Mouse (Mus musculus) myocyte (in vitro differentiated cells): Measurements from ENCODE around the gene Alk. TPM values are rescaled to one million over a fixed set of nuclear protein-coding genes. Genes with fewer than 3 reads are reported as not detected.

Experiments
- H3K27me3 ChIP-seq: one replicate; pipeline ENCODE4 v1.6.1; 2011; ENCODE audit not compliant: control insufficient read depth, insufficient read depth, insufficient read length
- H3K36me3 ChIP-seq: one replicate; pipeline ENCODE4 v1.6.1; 2011; ENCODE audit not compliant: control insufficient read depth, insufficient read depth
- H3K4me2 ChIP-seq: one replicate; pipeline ENCODE4 v1.6.1; 2011; ENCODE audit warnings: low read depth, control low read depth
- H3K4me3 ChIP-seq: one replicate; pipeline ENCODE4 v1.5.1; 2011; ENCODE audit warnings: mild to moderate bottlenecking, control low read depth, moderate library complexity
- H3K79me2 ChIP-seq: one replicate; pipeline ENCODE4 v1.6.1; 2011; ENCODE audit not compliant: control insufficient read depth, insufficient read depth
- H3ac ChIP-seq: one replicate; pipeline ENCODE4 v1.6.1; 2011; ENCODE audit not compliant: control insufficient read depth, insufficient read length
- CEBPB ChIP-seq: IDR thresholded peaks from 2 replicates; pipeline ENCODE4 v1.6.1; 2011; ENCODE audit warnings: mild to moderate bottlenecking, moderate library complexity; ENCODE audit not compliant: poor library complexity, insufficient read depth, severe bottlenecking
- E2F4 ChIP-seq: IDR thresholded peaks from one replicate; pipeline ENCODE4 v1.6.1; 2011; ENCODE audit warnings: mild to moderate bottlenecking, control low read depth, moderate library complexity; ENCODE audit not compliant: insufficient read depth
- MAX ChIP-seq: IDR thresholded peaks from one replicate; pipeline ENCODE4 v1.6.1; 2011; ENCODE audit warnings: low read depth, mild to moderate bottlenecking, control low read depth
- MYOD1 ChIP-seq, 3 experiments: IDR thresholded peaks; one replicate each; pipeline ENCODE4 v1.6.1; 2011; ENCODE audit warnings: control low read depth in 2 of 3, low read depth in 2 of 3, mild to moderate bottlenecking in 2 of 3, moderate library complexity in 1 of 3; ENCODE audit not compliant: insufficient read length in 2 of 3, control insufficient read depth in 1 of 3
- MYOG ChIP-seq, 3 experiments: IDR thresholded peaks; one replicate each; pipeline ENCODE4 v1.6.1; 2011; ENCODE audit warnings: control low read depth in 2 of 3, low read depth in 2 of 3, mild to moderate bottlenecking in 2 of 3; ENCODE audit not compliant: insufficient read length in 2 of 3, control insufficient read depth in 1 of 3, insufficient read depth in 1 of 3
- POLR2A ChIP-seq: IDR thresholded peaks from one replicate; pipeline ENCODE4 v1.6.1; 2011; ENCODE audit warnings: low read depth, mild to moderate bottlenecking, control low read depth, moderate library complexity; ENCODE audit not compliant: insufficient read length
- POLR2AphosphoS2 ChIP-seq: IDR thresholded peaks from one replicate; pipeline ENCODE4 v1.6.1; 2011; ENCODE audit warnings: low read depth, control low read depth; ENCODE audit not compliant: insufficient read length
- REST ChIP-seq: IDR thresholded peaks from one replicate; pipeline ENCODE4 v1.6.1; 2011; ENCODE audit warnings: mild to moderate bottlenecking, control low read depth, moderate library complexity; ENCODE audit not compliant: insufficient read depth, insufficient read length
- SRF ChIP-seq: IDR thresholded peaks from one replicate; pipeline ENCODE4 v1.6.1; 2011; ENCODE audit warnings: low read depth; ENCODE audit not compliant: control insufficient read depth, insufficient read length
- TCF12 ChIP-seq: IDR thresholded peaks from one replicate; pipeline ENCODE4 v1.6.1; 2011; ENCODE audit warnings: mild to moderate bottlenecking, control low read depth; ENCODE audit not compliant: poor library complexity, insufficient read depth, severe bottlenecking
- TCF3 ChIP-seq: IDR thresholded peaks from one replicate; pipeline ENCODE4 v1.6.1; 2011; ENCODE audit warnings: low read depth, control low read depth; ENCODE audit not compliant: insufficient read length
- USF1 ChIP-seq: IDR thresholded peaks from one replicate; pipeline ENCODE4 v1.6.1; 2011; ENCODE audit warnings: low read depth, mild to moderate bottlenecking, control low read depth, moderate library complexity
- polyA plus RNA-seq: library from polyadenylated mRNA; unstranded; fragments of >200 nt; fragmentation: generic; extraction: Trizol; gene quantifications from one replicate; pipeline ENCODE4 v1.2.1, GENCODE M21; 2012; ENCODE audit warnings: missing spikeins

Gene Alk
- polyA plus RNA-seq, 1 experiment: not detected

DNA sequence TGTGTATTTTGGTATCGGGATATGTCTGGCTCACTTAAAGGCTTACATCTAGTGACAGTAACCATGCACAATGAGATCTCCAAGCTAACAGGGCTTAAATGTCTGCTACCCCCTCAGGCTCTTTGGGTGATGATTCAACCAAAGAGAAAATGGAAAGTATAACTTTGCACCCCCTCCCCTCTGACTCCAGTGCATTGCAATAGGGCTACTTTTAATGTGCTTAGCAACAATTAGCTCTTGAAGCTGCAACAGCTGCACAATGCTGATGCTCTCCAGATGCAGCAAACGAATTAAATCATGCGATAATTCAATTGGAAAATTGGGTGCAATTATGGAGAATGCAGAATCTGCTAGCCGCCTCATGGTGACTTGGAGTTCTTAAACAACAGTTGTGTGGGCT lies 278.5 kb downstream of the Alk start:
- H3K4me2 ChIP-seq: no peak overlapping the region
- no peaks in the 10 kb centered on the region for H3K27me3 ChIP-seq
- H3ac ChIP-seq: no peak overlapping the region
- no peak overlapping the region for H3K4me3 ChIP-seq
- no peak for TF ChIP-seq TCF3
- no peak for TF ChIP-seq E2F4
- no peak for TF ChIP-seq REST
- TF ChIP-seq MYOD1 (IDR thresholded peaks at IDR 0.05; ENCODE audit: control insufficient read depth in 1 of 3, insufficient read length in 2 of 3, low read depth in 2 of 3): no peak
- no peak for TF ChIP-seq CEBPB
- no peak for TF ChIP-seq TCF12
- TF ChIP-seq POLR2AphosphoS2: no peak
- TF ChIP-seq MAX: no peak
- TF ChIP-seq POLR2A: no peak
- no peak for TF ChIP-seq USF1
- TF ChIP-seq MYOG (IDR thresholded peaks at IDR 0.05; ENCODE audit: control insufficient read depth in 1 of 3, insufficient read depth in 1 of 3, insufficient read length in 2 of 3, low read depth in 2 of 3): no peak
- TF ChIP-seq SRF: no peak
- H3K79me2 ChIP-seq: no peaks in the 10 kb centered on the region
- no peaks in the 10 kb centered on the region for H3K36me3 ChIP-seq

GRCm38 (mm10) chr17:72319576-72319975 lies 284.9 kb downstream of the Alk start:
- no peaks in the 10 kb centered on the region for H3K79me2 ChIP-seq
- H3K36me3 ChIP-seq: no peaks in the 10 kb centered on the region
- no peak overlapping the region for H3K4me3 ChIP-seq
- no peak overlapping the region for H3K4me2 ChIP-seq
- H3K27me3 ChIP-seq: no peaks in the 10 kb centered on the region
- no peak for TF ChIP-seq CEBPB
- TF ChIP-seq POLR2AphosphoS2: no peak
- no peak for TF ChIP-seq USF1
- TF ChIP-seq TCF12: no peak
- TF ChIP-seq SRF: no peak
- TF ChIP-seq MAX: no peak
- TF ChIP-seq MYOD1 (IDR thresholded peaks at IDR 0.05; ENCODE audit: control insufficient read depth in 1 of 3, insufficient read length in 2 of 3, low read depth in 2 of 3): no peak
- TF ChIP-seq MYOG (IDR thresholded peaks at IDR 0.05; ENCODE audit: control insufficient read depth in 1 of 3, insufficient read depth in 1 of 3, insufficient read length in 2 of 3, low read depth in 2 of 3): no peak
- no peak for TF ChIP-seq E2F4
- TF ChIP-seq POLR2A: no peak
- TF ChIP-seq REST: no peak
- no peak for TF ChIP-seq TCF3
- H3ac ChIP-seq: no peak overlapping the region

- Histone ChIP-seq H3K36me3 (no peaks in the 10 kb centered on the region), H3K27me3 (no peaks in the 10 kb centered on the region), H3K4me3 (no peak overlapping the region), H3K4me2 (no peak overlapping the region), H3ac (no peak overlapping the region), H3K79me2 (no peaks in the 10 kb centered on the region)
- no peak for TF ChIP-seq SRF
- no peak for TF ChIP-seq POLR2A
- TF ChIP-seq REST: no peak
- no peak for TF ChIP-seq E2F4
- TF ChIP-seq TCF12: no peak
- TF ChIP-seq TCF3: no peak
- no peak for TF ChIP-seq POLR2AphosphoS2
- no peak for TF ChIP-seq USF1
- TF ChIP-seq MYOG (IDR thresholded peaks at IDR 0.05; ENCODE audit: control insufficient read depth in 1 of 3, insufficient read depth in 1 of 3, insufficient read length in 2 of 3, low read depth in 2 of 3): no peak
These were observed 304.8 kb downstream of the Alk start for GRCm38 (mm10) chr17:72299651-72300050.

- Histone ChIP-seq H3K27me3 (no peaks in the 10 kb centered on the region), H3K4me2 (no peak overlapping the region), H3ac (no peak overlapping the region), H3K36me3 (no peaks in the 10 kb centered on the region), H3K79me2 (no peaks in the 10 kb centered on the region), H3K4me3 (no peak overlapping the region)
- TF ChIP-seq REST: no peak
- TF ChIP-seq MYOD1 (IDR thresholded peaks at IDR 0.05; ENCODE audit: control insufficient read depth in 1 of 3, insufficient read length in 2 of 3, low read depth in 2 of 3): no peak
- TF ChIP-seq MYOG (IDR thresholded peaks at IDR 0.05; ENCODE audit: control insufficient read depth in 1 of 3, insufficient read depth in 1 of 3, insufficient read length in 2 of 3, low read depth in 2 of 3): no peak
- TF ChIP-seq POLR2A: no peak
- TF ChIP-seq TCF12: no peak
- no peak for TF ChIP-seq SRF
- TF ChIP-seq CEBPB: no peak
- no peak for TF ChIP-seq E2F4
- no peak for TF ChIP-seq TCF3
- TF ChIP-seq MAX: no peak
- TF ChIP-seq USF1: no peak
- TF ChIP-seq POLR2AphosphoS2: no peak
These were observed 308.1 kb downstream of the Alk start for GRCm38 (mm10) chr17:72296349-72296748.

DNA sequence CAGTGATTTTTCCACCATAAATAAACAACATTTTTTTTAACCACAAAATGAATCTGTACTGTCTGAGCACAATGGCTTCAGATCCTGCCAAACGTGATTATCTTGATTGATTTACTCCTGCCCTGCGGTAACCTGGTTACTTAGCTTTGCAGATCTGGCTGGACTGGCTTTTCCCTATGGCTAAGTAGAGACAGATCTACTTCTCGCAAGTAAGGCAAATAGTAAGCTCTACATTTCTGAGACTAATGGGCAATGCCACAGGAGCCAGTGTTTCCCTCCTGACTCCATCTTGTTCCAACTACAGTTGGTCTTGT lies 311.2 kb downstream of the Alk start:
- Histone ChIP-seq H3K79me2 (no peaks in the 10 kb centered on the region), H3K27me3 (no peaks in the 10 kb centered on the region), H3ac (no peak overlapping the region), H3K4me3 (no peak overlapping the region), H3K4me2 (no peak overlapping the region), H3K36me3 (no peaks in the 10 kb centered on the region)
- no peak for TF ChIP-seq E2F4
- no peak for TF ChIP-seq POLR2AphosphoS2
- TF ChIP-seq REST: no peak
- no peak for TF ChIP-seq MYOG (IDR thresholded peaks at IDR 0.05; ENCODE audit: control insufficient read depth in 1 of 3, insufficient read depth in 1 of 3, insufficient read length in 2 of 3, low read depth in 2 of 3)
- TF ChIP-seq MYOD1 (IDR thresholded peaks at IDR 0.05; ENCODE audit: control insufficient read depth in 1 of 3, insufficient read length in 2 of 3, low read depth in 2 of 3): no peak
- no peak for TF ChIP-seq USF1
- TF ChIP-seq TCF12: no peak
- no peak for TF ChIP-seq MAX
- no peak for TF ChIP-seq SRF
- no peak for TF ChIP-seq CEBPB
- no peak for TF ChIP-seq POLR2A
